Mouse (Mus musculus): ENCODE measurements around the gene Gm20792.
"Not testable (repeated sequence)": the region's sequence is repeated elsewhere in the genome, so short reads cannot be mapped to it uniquely, and the experiment has no call there.

Gm20792 gene

GRCm38 (mm10) chrY:48311555-48311954 is at the start of gene Gm20792:
TSS of gene Gm20792 (plus strand) at chrY:48311855.
- not testable (repeated sequence) for DNase-seq (ENCODE audit: low read depth)
